Mouse (Mus musculus) myocyte (in vitro differentiated cells): Measurements from ENCODE around the gene Rassf9. TPM values are rescaled to one million over a fixed set of nuclear protein-coding genes. Genes with fewer than 3 reads are reported as not detected.

Source experiments
- H3K27me3 ChIP-seq: one replicate; pipeline ENCODE4 v1.6.1; 2011; ENCODE audit not compliant: control insufficient read depth, insufficient read depth, insufficient read length
- H3K36me3 ChIP-seq: one replicate; pipeline ENCODE4 v1.6.1; 2011; ENCODE audit not compliant: control insufficient read depth, insufficient read depth
- H3K4me2 ChIP-seq: one replicate; pipeline ENCODE4 v1.6.1; 2011; ENCODE audit warnings: low read depth, control low read depth
- H3K4me3 ChIP-seq: one replicate; pipeline ENCODE4 v1.5.1; 2011; ENCODE audit warnings: mild to moderate bottlenecking, control low read depth, moderate library complexity
- H3K79me2 ChIP-seq: one replicate; pipeline ENCODE4 v1.6.1; 2011; ENCODE audit not compliant: control insufficient read depth, insufficient read depth
- H3ac ChIP-seq: one replicate; pipeline ENCODE4 v1.6.1; 2011; ENCODE audit not compliant: control insufficient read depth, insufficient read length
- CEBPB ChIP-seq: IDR thresholded peaks from 2 replicates; pipeline ENCODE4 v1.6.1; 2011; ENCODE audit warnings: mild to moderate bottlenecking, moderate library complexity; ENCODE audit not compliant: poor library complexity, insufficient read depth, severe bottlenecking
- E2F4 ChIP-seq: IDR thresholded peaks from one replicate; pipeline ENCODE4 v1.6.1; 2011; ENCODE audit warnings: mild to moderate bottlenecking, control low read depth, moderate library complexity; ENCODE audit not compliant: insufficient read depth
- MAX ChIP-seq: IDR thresholded peaks from one replicate; pipeline ENCODE4 v1.6.1; 2011; ENCODE audit warnings: low read depth, mild to moderate bottlenecking, control low read depth
- MYOD1 ChIP-seq, 3 experiments: IDR thresholded peaks; one replicate each; pipeline ENCODE4 v1.6.1; 2011; ENCODE audit warnings: control low read depth in 2 of 3, low read depth in 2 of 3, mild to moderate bottlenecking in 2 of 3, moderate library complexity in 1 of 3; ENCODE audit not compliant: insufficient read length in 2 of 3, control insufficient read depth in 1 of 3
- MYOG ChIP-seq, 3 experiments: IDR thresholded peaks; one replicate each; pipeline ENCODE4 v1.6.1; 2011; ENCODE audit warnings: control low read depth in 2 of 3, low read depth in 2 of 3, mild to moderate bottlenecking in 2 of 3; ENCODE audit not compliant: insufficient read length in 2 of 3, control insufficient read depth in 1 of 3, insufficient read depth in 1 of 3
- POLR2A ChIP-seq: IDR thresholded peaks from one replicate; pipeline ENCODE4 v1.6.1; 2011; ENCODE audit warnings: low read depth, mild to moderate bottlenecking, control low read depth, moderate library complexity; ENCODE audit not compliant: insufficient read length
- POLR2AphosphoS2 ChIP-seq: IDR thresholded peaks from one replicate; pipeline ENCODE4 v1.6.1; 2011; ENCODE audit warnings: low read depth, control low read depth; ENCODE audit not compliant: insufficient read length
- REST ChIP-seq: IDR thresholded peaks from one replicate; pipeline ENCODE4 v1.6.1; 2011; ENCODE audit warnings: mild to moderate bottlenecking, control low read depth, moderate library complexity; ENCODE audit not compliant: insufficient read depth, insufficient read length
- SRF ChIP-seq: IDR thresholded peaks from one replicate; pipeline ENCODE4 v1.6.1; 2011; ENCODE audit warnings: low read depth; ENCODE audit not compliant: control insufficient read depth, insufficient read length
- TCF12 ChIP-seq: IDR thresholded peaks from one replicate; pipeline ENCODE4 v1.6.1; 2011; ENCODE audit warnings: mild to moderate bottlenecking, control low read depth; ENCODE audit not compliant: poor library complexity, insufficient read depth, severe bottlenecking
- TCF3 ChIP-seq: IDR thresholded peaks from one replicate; pipeline ENCODE4 v1.6.1; 2011; ENCODE audit warnings: low read depth, control low read depth; ENCODE audit not compliant: insufficient read length
- USF1 ChIP-seq: IDR thresholded peaks from one replicate; pipeline ENCODE4 v1.6.1; 2011; ENCODE audit warnings: low read depth, mild to moderate bottlenecking, control low read depth, moderate library complexity
- polyA plus RNA-seq: library from polyadenylated mRNA; unstranded; fragments of >200 nt; fragmentation: generic; extraction: Trizol; gene quantifications from one replicate; pipeline ENCODE4 v1.2.1, GENCODE M21; 2012; ENCODE audit warnings: missing spikeins

Rassf9 gene
- polyA plus RNA-seq = not detected

DNA sequence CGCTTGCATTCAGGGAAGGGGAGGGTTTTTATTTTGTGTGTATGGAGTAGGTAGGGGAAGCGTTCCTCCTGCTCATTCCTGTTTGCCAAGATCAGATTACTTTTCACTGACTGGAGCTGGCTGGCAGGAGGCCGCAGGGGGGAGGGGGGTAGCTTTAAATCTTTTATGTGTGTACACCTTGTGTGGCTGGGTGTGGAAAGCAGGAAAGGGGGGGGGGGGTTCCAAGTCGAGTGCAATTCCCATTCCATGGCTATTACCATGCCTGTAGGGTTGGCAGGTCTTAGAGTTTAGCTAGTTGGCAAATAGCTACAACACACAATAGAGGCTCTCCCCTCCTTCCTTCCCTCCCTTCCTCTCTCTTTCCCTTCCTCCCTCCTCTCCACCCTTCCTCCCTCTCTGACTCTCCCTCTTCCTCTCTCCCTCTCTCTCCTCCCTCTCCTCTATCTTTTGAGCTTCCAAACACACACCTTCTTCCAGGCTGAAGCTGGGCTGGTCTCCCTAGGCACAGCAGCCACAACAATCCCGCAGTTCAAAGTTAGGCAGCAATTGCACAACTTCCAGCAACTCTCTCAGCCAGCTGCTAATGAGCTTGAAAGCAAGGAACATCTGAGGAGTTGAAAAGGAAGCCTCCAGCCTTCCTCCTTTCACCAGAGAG lies at the start of gene Rassf9:
Rassf9 (plus strand) TSS at position 416 of the 655 bp plus-strand sequence.
- H3K27me3 ChIP-seq = no peaks in the 10 kb centered on the region
- H3K36me3 ChIP-seq = no peaks in the 10 kb centered on the region
- no peak within 1 kb of the TSS for H3ac ChIP-seq
- no peak within 1 kb of the TSS for H3K4me2 ChIP-seq
- 0 out of 2 replicates have a peak, but pooled peaks have one; percentile 23 for TF ChIP-seq CEBPB
- no peak for TF ChIP-seq E2F4
- H3K4me3 ChIP-seq = no peak within 1 kb of the TSS
- H3K79me2 ChIP-seq = no peaks in the 10 kb centered on the region

DNA sequence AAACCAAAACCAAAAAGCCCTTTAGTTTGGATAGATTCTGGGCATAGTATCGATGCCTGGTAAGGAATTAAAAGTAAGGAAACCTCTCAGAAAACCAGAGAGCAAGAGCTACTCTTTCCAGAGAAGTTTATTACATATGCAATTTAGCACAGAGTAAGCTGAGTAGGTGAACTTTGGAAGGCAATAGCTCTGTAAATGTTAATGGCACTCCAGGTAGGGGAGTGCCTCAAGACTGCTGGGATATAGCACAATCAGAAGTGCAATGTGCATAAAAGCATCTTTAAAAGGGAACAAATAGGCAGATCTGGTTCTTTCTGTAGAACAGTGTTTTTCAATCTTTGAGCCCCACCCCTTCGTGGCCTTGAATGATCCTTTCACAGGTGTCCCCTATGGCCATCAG lies 42.6 kb upstream of the Rassf9 start:
- Histone ChIP-seq H3K79me2 (no peaks in the 10 kb centered on the region), H3K4me3 (no peak overlapping the region), H3K36me3 (no peaks in the 10 kb centered on the region), H3K27me3 (no peaks in the 10 kb centered on the region), H3K4me2 (no peak overlapping the region), H3ac (no peak overlapping the region)
- TF ChIP-seq POLR2AphosphoS2 (no peak), TCF3 (no peak), SRF (no peak), MYOD1 (IDR thresholded peaks at IDR 0.05; ENCODE audit: control insufficient read depth in 1 of 3, insufficient read length in 2 of 3, low read depth in 2 of 3) (no peak), MYOG (IDR thresholded peaks at IDR 0.05; ENCODE audit: control insufficient read depth in 1 of 3, insufficient read depth in 1 of 3, insufficient read length in 2 of 3, low read depth in 2 of 3) (no peak), E2F4 (no peak), MAX (no peak), USF1 (no peak)

DNA sequence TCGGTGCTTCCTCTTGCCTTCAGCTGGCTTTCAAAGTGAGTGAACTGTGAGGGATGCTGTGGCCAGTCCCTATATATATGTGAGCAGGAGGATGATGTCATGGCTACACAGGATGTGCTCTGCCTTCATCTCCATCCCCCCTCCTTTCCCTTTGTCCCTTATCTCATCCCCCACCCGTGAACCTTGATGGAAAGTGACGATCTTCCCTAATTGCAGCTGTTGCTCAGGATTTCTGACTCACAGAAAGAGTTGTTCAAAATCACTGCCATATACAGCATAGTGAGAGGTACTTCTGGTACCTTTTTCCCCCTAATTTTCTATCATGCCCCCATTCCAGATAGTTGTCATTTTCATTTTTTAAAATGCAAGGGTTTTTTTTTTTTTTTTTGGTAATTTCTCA lies 21.6 kb upstream of the Rassf9 start, which contains the start of gene Nts:
Nts (minus strand) TSS at position 101 of the 400 bp plus-strand sequence.
- Histone ChIP-seq H3K4me2 (no peak within 1 kb of the TSS), H3K27me3 (no peaks in the 10 kb centered on the region), H3K79me2 (no peaks in the 10 kb centered on the region), H3K36me3 (no peaks in the 10 kb centered on the region), H3ac (no peak within 1 kb of the TSS), H3K4me3 (no peak within 1 kb of the TSS)
- no peak for TF ChIP-seq SRF
- no peak for TF ChIP-seq REST
- no peak for TF ChIP-seq USF1
- no peak for TF ChIP-seq CEBPB
- no peak for TF ChIP-seq POLR2AphosphoS2
- no peak for TF ChIP-seq E2F4
- no peak for TF ChIP-seq POLR2A
- no peak for TF ChIP-seq MAX
- TF ChIP-seq MYOG (IDR thresholded peaks at IDR 0.05; ENCODE audit: control insufficient read depth in 1 of 3, insufficient read depth in 1 of 3, insufficient read length in 2 of 3, low read depth in 2 of 3) = no peak
- TF ChIP-seq TCF3 = no peak
- TF ChIP-seq TCF12 = no peak
- TF ChIP-seq MYOD1 (IDR thresholded peaks at IDR 0.05; ENCODE audit: control insufficient read depth in 1 of 3, insufficient read length in 2 of 3, low read depth in 2 of 3) = no peak

DNA sequence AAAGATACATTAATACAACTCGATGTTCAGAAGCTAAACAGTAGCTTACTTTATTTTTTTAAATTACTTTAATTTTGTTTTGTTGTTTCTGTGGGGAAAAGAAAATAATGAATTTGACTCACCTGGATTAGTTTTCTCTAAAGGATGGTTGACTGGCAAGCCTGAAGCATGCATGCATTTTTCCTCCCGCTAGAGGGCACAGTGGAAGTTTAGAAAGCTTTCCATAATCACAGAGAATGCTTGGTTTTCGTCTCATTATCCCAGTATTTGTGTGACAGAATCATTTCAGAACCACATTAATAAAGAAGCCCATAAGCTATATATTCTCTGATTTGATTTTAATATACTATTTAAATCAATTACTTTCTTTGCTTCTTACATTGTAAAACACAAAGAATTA lies 20.2 kb upstream of the Rassf9 start:
- no peaks in the 10 kb centered on the region for H3K79me2 ChIP-seq
- no peaks in the 10 kb centered on the region for H3K27me3 ChIP-seq
- no peaks in the 10 kb centered on the region for H3K36me3 ChIP-seq
- H3ac ChIP-seq = no peak overlapping the region
- H3K4me2 ChIP-seq = no peak overlapping the region
- no peak overlapping the region for H3K4me3 ChIP-seq
- TF ChIP-seq POLR2AphosphoS2 (no peak), MYOD1 (IDR thresholded peaks at IDR 0.05; ENCODE audit: control insufficient read depth in 1 of 3, insufficient read length in 2 of 3, low read depth in 2 of 3) (no peak)

- no peak overlapping the region for H3K4me3 ChIP-seq
- H3ac ChIP-seq = no peak overlapping the region
- no peaks in the 10 kb centered on the region for H3K27me3 ChIP-seq
- H3K36me3 ChIP-seq = no peaks in the 10 kb centered on the region
- H3K4me2 ChIP-seq = no peak overlapping the region
- no peaks in the 10 kb centered on the region for H3K79me2 ChIP-seq
- TF ChIP-seq TCF3 = no peak
Observed at GRCm38 (mm10) chr10:102498754-102499153, 13.3 kb upstream of the Rassf9 start.

DNA sequence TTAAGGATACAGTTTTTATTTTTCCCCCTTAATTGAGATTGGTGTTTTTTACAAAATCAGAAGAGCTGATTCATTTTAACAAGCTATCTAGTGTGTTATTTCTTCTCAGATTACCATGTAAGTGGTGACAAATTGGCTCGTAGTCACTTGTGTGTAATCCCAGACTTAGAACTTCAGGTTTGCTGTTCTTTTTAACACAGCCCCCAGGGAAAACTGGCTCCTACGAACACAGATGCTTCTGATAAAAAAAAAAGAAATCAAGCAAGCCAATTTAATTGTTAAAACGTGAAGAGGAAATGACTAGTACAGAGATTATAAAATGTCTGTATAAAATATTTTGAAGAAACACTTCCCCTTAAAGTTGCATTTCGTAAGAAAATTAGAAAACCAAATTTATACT lies 4.6 kb upstream of the Rassf9 start:
- Histone ChIP-seq H3K79me2 (no peaks in the 10 kb centered on the region), H3ac (no peak overlapping the region), H3K27me3 (no peaks in the 10 kb centered on the region), H3K36me3 (no peaks in the 10 kb centered on the region), H3K4me2 (no peak overlapping the region), H3K4me3 (no peak overlapping the region)
- TF ChIP-seq MYOG (IDR thresholded peaks at IDR 0.05; ENCODE audit: control insufficient read depth in 1 of 3, insufficient read depth in 1 of 3, insufficient read length in 2 of 3, low read depth in 2 of 3) (no peak), CEBPB (no peak), TCF3 (no peak), MAX (no peak), E2F4 (no peak), MYOD1 (IDR thresholded peaks at IDR 0.05; ENCODE audit: control insufficient read depth in 1 of 3, insufficient read length in 2 of 3, low read depth in 2 of 3) (no peak), TCF12 (no peak), USF1 (no peak), SRF (no peak), POLR2A (no peak), REST (no peak), POLR2AphosphoS2 (no peak)
